Mouse (Mus musculus): ENCODE results near the gene 1700025G04Rik. TPM values are rescaled to one million over a fixed set of nuclear protein-coding genes. Genes with fewer than 3 reads are reported as not detected.

The 1700025G04Rik gene
- polyA plus RNA-seq, 1 experiment, result 3.5 TPM

DNA sequence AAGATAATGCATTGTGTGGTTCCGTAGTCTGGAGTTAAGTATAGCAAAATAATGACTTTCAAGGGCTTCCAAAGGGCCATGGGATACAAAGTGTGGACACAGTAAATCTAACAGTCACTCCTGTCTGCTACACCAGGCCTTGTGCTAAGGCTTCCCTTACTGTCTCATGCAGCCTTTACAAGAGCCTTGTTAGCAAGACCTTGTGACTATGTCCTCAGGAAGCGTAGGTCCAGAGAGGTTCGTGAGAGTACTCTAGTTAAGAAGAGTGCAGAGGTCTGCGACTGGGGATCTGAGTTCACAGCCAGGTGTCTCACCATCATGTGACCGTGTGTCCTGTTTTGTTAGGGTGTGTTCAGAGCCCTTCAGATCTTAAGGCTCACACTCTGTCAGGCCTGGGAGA lies 121.8 kb downstream of the 1700025G04Rik start:
- no peaks in the 10 kb centered on the region for H3K4me1 ChIP-seq (ENCODE audit: control insufficient read depth, insufficient read depth, low read length)
- no peak overlapping the region for H3K4me3 ChIP-seq (replicated peaks; ENCODE audit: extremely low read depth, low read depth, low read length)
- TF ChIP-seq CTCF (IDR thresholded peaks at IDR 0.05; ENCODE audit: insufficient read depth, low read length), result no peak
- no peak for TF ChIP-seq POLR2A (IDR thresholded peaks at IDR 0.05; ENCODE audit: borderline replicate concordance, extremely low read depth, low read depth, low read length)
- WGBS, result 78% methylated on average over 5 of the region's 5 CpGs
- no peak for DNase-seq

DNA sequence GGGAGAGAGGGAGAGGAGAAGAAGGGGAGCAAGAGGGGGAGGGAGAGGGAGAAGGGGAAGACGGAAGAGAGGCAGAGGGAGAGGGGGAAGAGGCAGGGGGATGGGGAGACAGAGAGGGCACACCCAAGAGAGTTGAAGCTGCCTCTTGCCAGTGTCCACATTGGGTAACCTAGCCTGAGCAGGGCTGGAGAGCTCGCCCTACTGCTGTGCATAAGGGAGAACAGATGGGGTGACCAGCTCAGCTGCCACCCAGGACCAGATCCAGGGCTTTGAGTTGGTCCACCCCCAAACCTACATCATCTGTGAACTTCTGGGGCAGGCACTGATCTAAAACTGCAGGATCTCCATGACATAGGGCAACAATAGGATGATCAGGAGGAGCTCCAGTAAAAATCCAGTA lies 125.1 kb downstream of the 1700025G04Rik start:
- H3K4me1 ChIP-seq (ENCODE audit: control insufficient read depth, insufficient read depth, low read length), result no peaks in the 10 kb centered on the region
- no peak for DNase-seq
- no peak overlapping the region for H3K4me3 ChIP-seq (replicated peaks; ENCODE audit: extremely low read depth, low read depth, low read length)
- 100% methylated on average over 2 of the region's 2 CpGs for WGBS
- TF ChIP-seq POLR2A (IDR thresholded peaks at IDR 0.05; ENCODE audit: borderline replicate concordance, extremely low read depth, low read depth, low read length) (no peak), CTCF (IDR thresholded peaks at IDR 0.05; ENCODE audit: insufficient read depth, low read length) (no peak)

DNA sequence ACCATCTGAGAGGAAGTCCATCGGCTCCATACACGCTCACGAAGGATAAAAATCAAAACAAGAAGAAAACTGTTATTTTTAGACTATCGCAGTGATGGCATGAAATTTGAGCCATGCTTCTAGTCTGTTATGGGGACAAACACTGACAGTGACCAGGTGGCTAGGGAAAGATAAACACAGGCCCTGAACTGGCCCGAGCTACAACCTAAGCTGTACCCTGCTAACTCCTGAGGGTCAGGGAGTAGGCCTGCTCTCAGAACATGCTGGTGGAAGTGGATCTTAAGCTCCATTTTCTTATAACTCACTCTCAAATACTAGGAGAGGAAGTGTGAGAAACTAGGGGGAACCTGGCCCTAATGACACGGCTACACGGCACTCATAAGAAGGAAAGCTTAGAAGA lies 126.7 kb downstream of the 1700025G04Rik start:
- TF ChIP-seq CTCF (IDR thresholded peaks at IDR 0.05; ENCODE audit: insufficient read depth, low read length) (no peak), POLR2A (IDR thresholded peaks at IDR 0.05; ENCODE audit: borderline replicate concordance, extremely low read depth, low read depth, low read length) (no peak)
- Histone ChIP-seq H3K4me3 (replicated peaks; ENCODE audit: extremely low read depth, low read depth, low read length) (no peak overlapping the region), H3K4me1 (ENCODE audit: control insufficient read depth, insufficient read depth, low read length) (no peaks in the 10 kb centered on the region)
- no peak for DNase-seq
- 69% methylated on average over 7 of the region's 7 CpGs for WGBS

DNA sequence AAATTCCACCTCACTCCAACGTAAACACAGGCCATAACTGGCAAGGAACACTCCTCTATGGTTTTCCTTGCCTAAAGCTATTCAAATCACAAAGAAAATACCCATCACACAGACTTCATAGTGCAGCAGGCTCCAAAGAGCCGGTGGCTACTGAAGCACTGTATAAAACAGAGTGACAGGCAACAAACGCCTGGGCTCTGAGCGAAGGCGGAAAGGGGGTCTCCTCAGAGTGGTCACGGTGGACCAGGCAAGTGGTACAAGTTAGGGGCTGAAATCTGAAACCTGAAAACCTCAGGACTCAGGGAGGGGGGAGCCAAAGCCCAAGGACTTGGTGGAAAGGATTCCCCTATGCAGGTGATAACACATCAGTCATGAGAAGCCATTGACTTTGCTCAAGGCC lies 127.8 kb downstream of the 1700025G04Rik start:
- TF ChIP-seq POLR2A (IDR thresholded peaks at IDR 0.05; ENCODE audit: borderline replicate concordance, extremely low read depth, low read depth, low read length), result no peak
- TF ChIP-seq CTCF (IDR thresholded peaks at IDR 0.05; ENCODE audit: insufficient read depth, low read length), result no peak
- H3K4me3 ChIP-seq (replicated peaks; ENCODE audit: extremely low read depth, low read depth, low read length), result no peak overlapping the region
- no peaks in the 10 kb centered on the region for H3K4me1 ChIP-seq (ENCODE audit: control insufficient read depth, insufficient read depth, low read length)
- WGBS, result 67% methylated on average over 6 of the region's 6 CpGs
- DNase-seq, result no peak

DNA sequence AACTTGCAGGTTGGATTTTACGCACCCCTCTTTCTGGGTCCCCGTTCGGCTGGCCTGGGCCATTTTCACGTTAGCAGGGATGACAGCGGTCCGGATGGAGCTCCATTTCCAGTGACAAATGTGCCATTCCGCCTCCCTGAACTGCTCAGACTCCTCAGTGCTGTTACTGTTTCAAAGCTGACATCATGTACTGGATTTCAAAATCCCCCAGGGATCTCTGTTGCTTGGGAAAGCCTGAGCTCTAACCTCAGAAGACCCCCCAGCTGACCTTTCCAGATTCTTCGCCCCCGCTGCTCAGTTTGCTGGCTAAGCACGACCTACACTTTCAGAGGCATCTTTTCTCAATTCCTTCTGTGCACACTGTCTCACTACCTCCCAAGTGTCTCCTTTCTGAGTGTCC lies 128.7 kb downstream of the 1700025G04Rik start:
- no peak overlapping the region for H3K4me3 ChIP-seq (replicated peaks; ENCODE audit: extremely low read depth, low read depth, low read length)
- DNase-seq, result no peak
- TF ChIP-seq CTCF (IDR thresholded peaks at IDR 0.05; ENCODE audit: insufficient read depth, low read length) (no peak), POLR2A (IDR thresholded peaks at IDR 0.05; ENCODE audit: borderline replicate concordance, extremely low read depth, low read depth, low read length) (no peak)
- no peaks in the 10 kb centered on the region for H3K4me1 ChIP-seq (ENCODE audit: control insufficient read depth, insufficient read depth, low read length)
- WGBS, result 86% methylated on average over 10 of the region's 10 CpGs

DNA sequence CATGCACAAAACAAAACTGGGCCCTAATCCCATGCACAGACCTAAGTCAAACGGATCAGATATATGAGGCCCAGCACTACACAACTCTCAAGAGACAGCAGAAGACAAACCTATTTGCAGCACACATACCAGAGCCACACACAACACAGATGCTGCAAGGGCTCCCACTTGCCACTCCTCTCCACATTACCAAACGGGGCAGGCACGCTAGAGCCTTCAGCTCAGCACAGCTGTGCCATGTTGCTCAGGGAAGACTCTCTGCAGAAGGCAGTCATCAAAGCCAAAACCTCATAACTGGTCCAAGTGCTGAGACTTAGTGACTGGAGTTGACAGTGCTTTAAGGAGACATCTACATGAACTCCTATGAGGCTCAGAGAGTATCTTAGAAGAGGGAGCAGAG lies 130.9 kb downstream of the 1700025G04Rik start:
- no peak for DNase-seq
- Histone ChIP-seq H3K4me3 (replicated peaks; ENCODE audit: extremely low read depth, low read depth, low read length) (no peak overlapping the region), H3K4me1 (ENCODE audit: control insufficient read depth, insufficient read depth, low read length) (no peaks in the 10 kb centered on the region)
- 66% methylated on average over 3 of the region's 3 CpGs for WGBS
- TF ChIP-seq CTCF (IDR thresholded peaks at IDR 0.05; ENCODE audit: insufficient read depth, low read length), result no peak
- no peak for TF ChIP-seq POLR2A (IDR thresholded peaks at IDR 0.05; ENCODE audit: borderline replicate concordance, extremely low read depth, low read depth, low read length)

DNA sequence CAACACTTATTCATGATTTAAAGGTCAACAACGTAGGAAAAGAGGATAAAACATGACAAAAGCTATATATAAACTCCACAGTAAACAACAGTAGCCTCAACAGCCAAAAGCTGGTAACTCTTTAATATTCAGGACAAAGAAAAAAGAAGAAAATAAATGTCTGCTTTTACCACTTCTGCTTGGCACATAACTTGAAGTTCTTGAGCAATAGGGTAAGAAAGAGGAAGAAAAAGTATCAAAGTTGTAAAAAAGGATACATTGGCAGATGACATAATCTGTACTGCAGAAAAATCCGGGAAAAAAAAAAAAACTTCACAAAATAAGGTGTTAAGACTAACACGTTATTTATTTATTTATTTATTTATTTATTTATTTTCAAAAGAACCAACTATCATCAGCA lies 131.5 kb downstream of the 1700025G04Rik start:
- 64% methylated on average over 3 of the region's 3 CpGs for whole genome bisulfite sequencing
- Histone ChIP-seq H3K4me1 (ENCODE audit: control insufficient read depth, insufficient read depth, low read length) (no peaks in the 10 kb centered on the region), H3K4me3 (replicated peaks; ENCODE audit: extremely low read depth, low read depth, low read length) (no peak overlapping the region)
- no peak for DNase-seq
- TF ChIP-seq POLR2A (IDR thresholded peaks at IDR 0.05; ENCODE audit: borderline replicate concordance, extremely low read depth, low read depth, low read length) (no peak), CTCF (IDR thresholded peaks at IDR 0.05; ENCODE audit: insufficient read depth, low read length) (no peak)

DNA sequence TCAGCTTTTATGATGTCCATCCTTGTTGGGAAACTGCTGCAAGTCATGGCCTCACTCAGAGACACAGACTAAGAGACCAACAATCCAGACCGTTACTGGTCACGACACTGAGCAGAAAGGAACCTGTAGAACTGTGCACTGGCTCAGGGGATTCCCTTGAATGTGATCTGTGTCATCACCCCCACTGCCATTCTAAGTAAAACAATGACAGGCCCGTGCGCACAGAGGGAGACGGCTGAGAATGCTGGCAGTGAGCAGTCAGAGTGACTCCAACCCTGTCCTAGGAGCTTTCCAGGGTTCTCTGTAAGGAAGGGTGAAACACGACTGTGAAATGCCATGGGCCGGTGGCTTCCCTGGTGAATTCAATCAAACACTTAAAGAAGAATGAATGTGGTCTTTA lies 132.3 kb downstream of the 1700025G04Rik start:
- Histone ChIP-seq H3K4me3 (replicated peaks; ENCODE audit: extremely low read depth, low read depth, low read length) (no peak overlapping the region), H3K4me1 (ENCODE audit: control insufficient read depth, insufficient read depth, low read length) (no peaks in the 10 kb centered on the region)
- no peak for DNase-seq
- TF ChIP-seq CTCF (IDR thresholded peaks at IDR 0.05; ENCODE audit: insufficient read depth, low read length), result no peak
- TF ChIP-seq POLR2A (IDR thresholded peaks at IDR 0.05; ENCODE audit: borderline replicate concordance, extremely low read depth, low read depth, low read length), result no peak
- 57% methylated on average over 7 of the region's 7 CpGs for WGBS

DNA sequence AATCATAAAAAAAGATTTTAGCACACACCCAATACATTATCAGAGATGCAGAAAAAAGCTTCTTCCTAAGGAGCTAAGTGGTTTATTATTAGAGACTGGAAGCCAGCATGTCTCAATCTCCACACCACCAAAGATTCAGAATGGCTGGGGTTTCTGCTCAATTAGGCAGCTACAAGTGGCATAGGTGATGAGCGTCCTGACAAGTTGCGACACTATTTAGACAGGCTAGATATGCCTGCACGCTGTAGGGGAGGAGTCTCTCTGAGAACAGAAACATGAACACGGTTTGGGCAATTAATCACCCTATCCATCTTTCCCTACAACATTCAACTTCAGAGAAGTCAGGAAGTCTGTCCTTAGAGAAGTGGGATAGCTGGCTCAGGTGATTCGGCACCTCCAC lies 134.1 kb downstream of the 1700025G04Rik start:
- 55% methylated on average over 5 of the region's 5 CpGs for WGBS
- Histone ChIP-seq H3K4me1 (ENCODE audit: control insufficient read depth, insufficient read depth, low read length) (no peaks in the 10 kb centered on the region), H3K4me3 (replicated peaks; ENCODE audit: extremely low read depth, low read depth, low read length) (no peak overlapping the region)
- TF ChIP-seq POLR2A (IDR thresholded peaks at IDR 0.05; ENCODE audit: borderline replicate concordance, extremely low read depth, low read depth, low read length) (no peak), CTCF (IDR thresholded peaks at IDR 0.05; ENCODE audit: insufficient read depth, low read length) (no peak)
- DNase-seq, result no peak

DNA sequence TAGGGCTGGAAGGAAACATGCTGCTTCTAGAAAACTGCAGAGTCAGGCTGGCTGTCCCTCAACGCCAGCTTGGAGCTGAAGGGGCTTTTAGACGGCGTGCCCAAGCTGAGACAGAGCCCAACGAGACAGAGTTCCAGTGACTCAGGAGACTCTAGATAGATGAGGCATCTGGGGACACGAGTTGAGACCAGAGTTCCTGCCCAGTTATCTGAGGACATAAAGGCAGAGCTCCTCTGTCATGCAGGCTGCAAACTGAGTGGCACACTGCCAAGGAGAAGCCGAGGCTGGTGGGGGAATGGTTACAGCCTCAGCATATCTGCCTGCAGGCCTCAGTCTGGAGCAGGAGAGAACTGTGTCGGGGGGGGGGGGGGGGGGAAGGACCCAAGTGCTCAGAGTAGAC lies 136.4 kb downstream of the 1700025G04Rik start:
- 32% methylated on average over 7 of the region's 7 CpGs for WGBS
- Histone ChIP-seq H3K4me1 (ENCODE audit: control insufficient read depth, insufficient read depth, low read length) (no peaks in the 10 kb centered on the region), H3K4me3 (replicated peaks; ENCODE audit: extremely low read depth, low read depth, low read length) (no peak overlapping the region)
- TF ChIP-seq POLR2A (IDR thresholded peaks at IDR 0.05; ENCODE audit: borderline replicate concordance, extremely low read depth, low read depth, low read length), result no peak
- TF ChIP-seq CTCF (IDR thresholded peaks at IDR 0.05; ENCODE audit: insufficient read depth, low read length), result no peak
- no peak for DNase-seq
